Comparison of ENCODE assay signal across 12 mouse cellular contexts in the genomic region with DNA sequence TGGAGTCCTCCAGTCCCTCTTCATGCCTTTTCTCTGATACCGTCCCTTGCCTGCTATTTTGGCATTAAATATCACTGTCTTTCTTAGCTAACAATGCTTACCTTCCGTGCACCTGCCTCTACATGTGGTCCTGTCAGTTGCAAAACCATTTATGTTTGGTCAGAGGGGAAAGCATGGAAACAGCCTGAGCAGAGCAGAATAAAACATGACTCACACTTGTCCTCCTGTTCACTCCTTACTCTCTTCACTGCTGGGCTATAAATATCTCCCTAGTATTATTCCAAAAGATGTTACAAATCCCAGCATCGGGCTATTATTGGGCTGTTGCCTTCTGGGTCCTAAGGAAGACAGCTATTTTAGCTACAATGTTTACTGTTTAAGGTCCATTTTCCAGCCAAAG. TPM values are rescaled to one million over a fixed set of nuclear protein-coding genes. Genes with fewer than 3 reads are reported as not detected.
DNase-seq lines count a peak whose midpoint lies in the region; ATAC-seq lines count a peak whose summit lies in the region.
"Had no signal": no experiment of that assay in that cellular context is flagged by ENCODE, and none has a peak within 500 bp of the region (broad histone marks: within the 10 kb centered on the region; RNA-seq: fewer than 3 reads in every experiment).

No protein-coding gene starts in this region.

- DNase-seq in cerebellum, adult 11-12 months: peak; percentile 49
- no peak for DNase-seq in cerebellum, postnatal 10 days
- DNase-seq in heart, postnatal 14 days: no peak
- DNase-seq in NIH3T3 (ENCODE audit: low read depth): peak; percentile 63
- DNase-seq in thymus, postnatal 10 days (ENCODE audit: low spot score in 2 of 2): no peak
- DNase-seq: kidney, postnatal 36 days; right cerebral cortex, postnatal 25 days had no signal

- H3K4me1 ChIP-seq in heart, embryonic 11.5 days (ENCODE audit: control insufficient read depth, insufficient read depth, low read length): peaks cover 36% of the 10 kb centered on the region
- peaks cover 53% of the 10 kb centered on the region for H3K4me1 ChIP-seq in heart, embryonic 15.5 days (replicated peaks)

- WGBS in heart, embryonic 11.5 days (ENCODE audit: insufficient replicate concordance): 62% methylated on average over 3 of the region's 3 CpGs
- WGBS in heart, embryonic 15.5 days: 35% methylated on average over 3 of the region's 3 CpGs

- intact Hi-C loops in heart, postnatal 14 days (cut with DNase I): no loop called here

- peak overlapping the region; percentile 57 for H3K27ac ChIP-seq in heart, embryonic 11.5 days (ENCODE audit: low read depth, low read length)
- peak overlapping the region; percentile 87 for H3K27ac ChIP-seq in heart, embryonic 15.5 days
- H3K27ac ChIP-seq: forebrain, embryonic 15.5 days had no signal

- H3K9ac ChIP-seq in heart, embryonic 11.5 days (ENCODE audit: low read depth, low read length): no peak overlapping the region
- no peak overlapping the region for H3K9ac ChIP-seq in heart, embryonic 15.5 days
- H3K9ac ChIP-seq: forebrain, embryonic 15.5 days had no signal

- H3K4me3 ChIP-seq in heart, embryonic 11.5 days (ENCODE audit: low read depth, low read length): no peak overlapping the region
- no peak overlapping the region for H3K4me3 ChIP-seq in heart, embryonic 15.5 days
- H3K4me3 ChIP-seq: forebrain, embryonic 15.5 days had no signal

- H3K9me3 ChIP-seq in heart, embryonic 11.5 days (replicated peaks; ENCODE audit: control insufficient read depth, low read length): no peaks in the 10 kb centered on the region
- no peaks in the 10 kb centered on the region for H3K9me3 ChIP-seq in heart, embryonic 15.5 days (replicated peaks)
- H3K9me3 ChIP-seq: forebrain, embryonic 15.5 days had no signal

- no peak overlapping the region for H3K4me2 ChIP-seq in heart, embryonic 11.5 days
- H3K4me2 ChIP-seq in heart, embryonic 15.5 days: peak overlapping the region; percentile 8; the same call in 1 of the 2 replicates
- H3K4me2 ChIP-seq: forebrain, embryonic 15.5 days had no signal

- no peaks in the 10 kb centered on the region for H3K27me3 ChIP-seq in heart, embryonic 11.5 days (ENCODE audit: control insufficient read depth, insufficient read depth, low read length)
- H3K27me3 ChIP-seq in heart, embryonic 15.5 days: no peaks in the 10 kb centered on the region
- H3K27me3 ChIP-seq: forebrain, embryonic 15.5 days had no signal

- H3K36me3 ChIP-seq in heart, embryonic 11.5 days (ENCODE audit: control insufficient read depth, insufficient read depth, low read length): peaks cover 12% of the 10 kb centered on the region
- H3K36me3 ChIP-seq in heart, embryonic 15.5 days: peaks cover 27% of the 10 kb centered on the region

- ATAC-seq in heart, embryonic 11.5 days (replicated peaks; ENCODE audit: insufficient number of reproducible peaks, low FRiP score, low TSS enrichment): no peak
- ATAC-seq in heart, embryonic 15.5 days (replicated peaks; ENCODE audit: insufficient number of reproducible peaks, insufficient read depth, low FRiP score, low read depth): peak; percentile 71; the same call in 1 of the 2 replicates
- no peak for ATAC-seq in erythroid progenitor cell, adult 5-6 weeks (replicated peaks; ENCODE audit: low FRiP score, poor library complexity, severe bottlenecking)
- ATAC-seq: activated CD4-positive, CD25-positive, alpha-beta regulatory T cell, adult 4 months; forebrain, embryonic 15.5 days had no signal

RNA-seq across cellular contexts. Expression of a gene that starts 44.9 kb away (rescaled TPM):
- 21.9 and 35.5 TPM in 2 replicates for polyA plus RNA-seq in heart, embryonic 11.5 days (2014; fragmentation: Nextera tagmentation; extraction: Ambion mirVana)
- 10 to 100 TPM; 52.6 to 54.4 TPM for total RNA-seq in heart, postnatal 14 days (2021)
- 14.9 and 15.5 TPM in 2 replicates for polyA plus RNA-seq in heart, embryonic 15.5 days (2015; fragmentation: Nextera tagmentation; extraction: Ambion mirVana)
- total RNA-seq in erythroid progenitor cell, adult 5-6 weeks (2015; ENCODE audit: low replicate concordance): 126 and 148 TPM in 2 replicates
- total RNA-seq in erythroid progenitor cell, adult 5-6 weeks (2017; ENCODE audit: low replicate concordance): 169 and 178 TPM in 2 replicates

Comparison
In these comparisons a context has a peak if more than half of its experiments do, and no peak if none do; other contexts are left out.
1. DNase-seq: peak in cerebellum, adult 11-12 months (single experiment) and NIH3T3 (single experiment); none in cerebellum, postnatal 10 days (0 of 2), heart, postnatal 14 days (0 of 2) and thymus, postnatal 10 days (0 of 2).